Mouse (Mus musculus) erythroid progenitor cell, adult 5-6 weeks (primary cell): Measurements from ENCODE around the gene Nol10. TPM values are rescaled to one million over a fixed set of nuclear protein-coding genes. Genes with fewer than 3 reads are reported as not detected.

ENCODE experiments used
- ATAC-seq: replicated peaks from 2 replicates; pipeline ENCODE4 v1.8.0; 2016; ENCODE audit warnings: moderate number of reproducible peaks, mild to moderate bottlenecking, moderate TSS enrichment, inconsistent platforms; ENCODE audit not compliant: poor library complexity, low FRiP score, severe bottlenecking
- total RNA-seq, 2 experiments: library from RNA; stranded (forward) in 1 of 2; stranded (reverse) in 1 of 2; fragments of 150-400 nt in 1 of 2; fragments of 186-747, 209-891 nt in 1 of 2; gene quantifications; 2 replicates each; pipeline versions ENCODE4 v1.2.3 to v1.2.4; 2015 to 2017; ENCODE audit warnings: low replicate concordance in 2 of 2

Gene Nol10
- total RNA-seq, 2 experiments from 2014 or later = 3.1 to 4.2 TPM

DNA sequence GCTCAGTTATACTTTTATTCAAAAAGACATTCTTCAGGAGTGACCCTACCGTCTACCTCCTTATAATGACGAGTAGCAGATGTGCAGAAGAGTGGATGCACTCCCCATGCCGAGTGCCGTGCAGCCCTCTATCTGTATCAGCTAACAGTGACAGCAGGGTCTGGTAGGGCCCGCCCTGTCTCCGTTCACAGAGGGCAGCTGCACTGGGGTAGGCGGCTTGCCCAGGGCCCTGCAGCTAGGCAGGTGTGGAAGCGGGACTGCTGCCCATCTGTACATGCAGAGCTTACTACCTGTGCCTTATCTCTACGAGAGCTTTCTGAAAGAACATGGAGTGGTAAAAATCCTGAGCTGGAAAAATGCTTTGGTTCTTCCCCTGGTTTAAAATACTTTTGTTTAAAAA lies 11.8 kb downstream of the Nol10 start:
- no peak for ATAC-seq

DNA sequence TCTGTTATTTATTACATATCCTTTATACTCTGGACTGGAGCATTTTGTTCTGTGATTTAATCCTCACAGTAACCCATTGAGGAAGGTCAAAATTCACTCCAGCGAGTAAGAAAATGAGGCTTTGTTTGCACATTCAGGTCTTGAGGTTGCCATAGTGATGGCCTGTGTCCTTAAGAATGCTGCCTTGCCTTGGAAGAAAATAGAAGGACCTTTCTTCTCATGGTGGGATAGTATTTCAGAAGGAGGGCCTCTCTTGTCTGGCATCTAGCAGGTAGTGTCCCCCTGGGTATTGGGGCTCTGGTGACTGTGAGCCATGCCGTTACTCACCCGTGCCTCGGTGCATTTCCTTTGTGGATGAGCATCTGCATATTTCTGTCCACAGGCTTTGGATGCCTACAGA lies 12.4 kb downstream of the Nol10 start:
- ATAC-seq = no peak

DNA sequence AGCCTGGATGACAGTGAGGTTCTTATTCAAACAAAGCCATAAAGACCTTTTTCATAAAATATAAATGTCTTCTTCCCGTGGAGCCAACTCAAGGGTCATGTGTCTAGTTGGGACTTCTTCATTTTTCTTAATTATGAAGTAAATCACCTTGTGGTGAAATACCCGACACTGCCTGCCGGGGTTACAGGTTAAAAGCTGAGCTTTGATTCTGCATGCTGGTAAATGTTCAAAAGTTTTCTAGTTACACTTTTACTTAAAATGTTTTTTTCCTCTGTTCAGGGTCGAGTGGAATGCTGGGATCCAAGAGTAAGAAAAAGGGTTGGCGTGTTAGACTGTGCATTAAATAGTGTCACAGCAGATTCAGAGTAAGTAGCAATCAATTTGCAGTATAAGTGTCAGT lies 14.1 kb downstream of the Nol10 start:
- ATAC-seq = no peak

DNA sequence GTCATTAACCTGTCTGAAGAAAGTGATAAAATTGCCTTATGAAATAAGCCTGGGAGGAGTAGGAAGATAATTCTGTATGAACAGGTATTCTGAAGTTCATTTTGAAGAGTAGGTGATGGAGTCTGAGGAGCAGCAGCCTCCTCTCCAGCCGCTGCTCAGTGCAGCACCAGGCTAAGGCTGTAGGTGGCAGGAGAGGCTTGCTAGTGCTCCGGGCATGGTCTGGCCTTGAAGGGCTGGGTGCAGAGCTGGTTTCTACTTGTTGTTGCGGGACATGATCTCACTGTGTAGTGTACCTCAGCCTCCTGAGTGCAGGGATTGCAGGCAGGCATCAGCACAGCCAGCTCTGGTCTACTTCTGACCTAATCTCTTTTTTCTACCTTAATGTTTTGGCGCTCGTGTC lies 18.7 kb downstream of the Nol10 start:
- peak; percentile 75 for ATAC-seq

DNA sequence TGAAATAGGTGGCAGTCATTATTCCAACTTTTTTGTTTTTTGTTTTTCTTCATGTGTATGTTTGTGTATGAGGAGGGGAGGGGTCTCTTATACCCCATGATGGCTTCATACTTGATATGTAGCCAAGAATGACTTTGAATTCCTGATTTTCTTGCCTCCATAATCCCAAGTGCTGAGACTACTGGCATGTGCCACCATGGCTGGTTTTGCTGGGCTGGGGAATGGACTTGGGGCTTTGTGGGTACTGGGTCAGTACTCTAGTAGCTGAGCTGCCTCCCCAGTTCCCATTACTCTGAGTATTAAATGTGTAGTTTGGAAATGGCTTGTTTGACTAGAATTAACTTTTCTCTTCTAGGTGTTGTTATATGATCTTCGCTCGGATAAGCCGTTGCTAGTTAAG lies 20.9 kb downstream of the Nol10 start:
- no peak for ATAC-seq

DNA sequence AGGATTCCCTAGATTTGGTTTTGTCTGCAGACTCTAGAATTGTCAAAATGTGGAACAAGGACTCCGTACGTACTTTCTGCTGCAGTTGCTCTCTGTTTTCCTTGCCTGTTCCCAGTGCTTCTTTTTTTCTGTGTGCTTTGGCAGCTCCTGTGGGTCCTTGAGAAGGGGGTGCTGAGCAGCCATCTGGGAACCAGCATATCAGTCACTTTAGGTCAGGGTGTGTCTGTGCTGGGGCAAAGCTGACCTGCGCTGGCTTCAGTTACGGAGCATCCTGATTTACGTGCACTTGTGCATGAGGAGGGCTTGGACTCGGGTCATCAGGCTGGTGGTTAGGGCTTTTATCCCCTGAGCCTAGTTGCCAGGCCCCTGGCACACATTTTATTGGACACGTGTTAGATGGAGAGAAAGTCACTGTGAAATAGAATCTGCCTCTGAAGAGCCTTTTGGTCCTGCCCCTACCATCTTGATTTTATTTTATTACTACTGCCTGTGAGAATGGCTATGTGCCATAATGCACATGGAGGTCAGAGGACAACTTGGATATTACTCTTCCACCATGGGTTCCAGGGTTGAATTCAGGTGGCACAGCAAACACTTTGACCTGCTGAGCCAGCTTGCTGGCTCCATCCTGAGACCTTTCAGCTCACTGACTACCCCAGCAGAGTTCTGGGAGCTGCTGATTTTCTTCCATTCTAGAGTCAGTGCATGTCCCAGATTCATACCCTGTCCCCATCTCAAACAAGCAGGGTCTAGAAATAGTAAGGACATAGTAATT lies 21.5 kb downstream of the Nol10 start:
- no peak for ATAC-seq

- no peak for ATAC-seq
These were observed 23.5 kb downstream of the Nol10 start for GRCm38 (mm10) chr12:17371589-17372235.

GRCm38 (mm10) chr12:17372696-17373095 lies 24.4 kb downstream of the Nol10 start:
- ATAC-seq = no peak

- no peak for ATAC-seq
These were observed 25.3 kb downstream of the Nol10 start for GRCm38 (mm10) chr12:17373470-17373975.

DNA sequence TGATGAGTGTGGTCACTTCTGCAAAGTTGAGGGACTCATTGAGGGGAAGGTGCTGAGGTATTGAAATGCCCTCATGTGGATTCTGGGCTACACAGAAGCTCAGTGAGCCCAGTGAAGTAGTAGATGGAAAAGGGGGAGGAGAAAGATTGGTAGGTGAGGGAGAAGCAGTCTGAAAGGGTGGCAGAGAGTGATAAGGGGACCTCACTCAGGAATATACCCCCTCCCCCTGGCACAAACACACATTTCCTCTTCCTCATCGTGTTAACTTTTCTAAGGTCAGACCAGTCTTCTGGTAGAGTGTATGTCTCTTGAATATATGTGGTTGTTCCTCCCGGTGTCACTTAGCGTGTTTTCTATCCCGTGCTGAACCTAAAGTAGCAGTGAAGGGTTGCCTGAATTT lies 27.0 kb downstream of the Nol10 start:
- no peak for ATAC-seq

DNA sequence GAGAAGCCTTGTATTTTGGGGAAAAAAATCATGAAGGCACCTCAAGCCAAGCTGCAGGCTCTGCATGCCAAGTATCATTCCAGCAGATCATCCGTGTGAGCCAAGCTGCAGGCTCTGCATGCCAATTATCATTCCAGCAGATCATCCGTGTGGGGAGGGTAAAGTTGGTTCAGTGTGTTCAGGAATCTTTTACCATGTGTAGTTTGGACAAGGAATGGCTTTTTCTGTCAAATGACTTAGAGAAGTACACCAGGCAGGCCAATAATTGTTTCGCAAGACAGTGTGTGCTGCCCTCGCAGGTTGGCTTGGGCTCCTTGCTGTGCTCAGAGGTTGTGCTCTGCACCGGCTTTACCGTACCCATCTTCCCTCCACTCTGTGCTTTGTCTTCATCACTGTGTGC lies 28.3 kb downstream of the Nol10 start:
- ATAC-seq = no peak

DNA sequence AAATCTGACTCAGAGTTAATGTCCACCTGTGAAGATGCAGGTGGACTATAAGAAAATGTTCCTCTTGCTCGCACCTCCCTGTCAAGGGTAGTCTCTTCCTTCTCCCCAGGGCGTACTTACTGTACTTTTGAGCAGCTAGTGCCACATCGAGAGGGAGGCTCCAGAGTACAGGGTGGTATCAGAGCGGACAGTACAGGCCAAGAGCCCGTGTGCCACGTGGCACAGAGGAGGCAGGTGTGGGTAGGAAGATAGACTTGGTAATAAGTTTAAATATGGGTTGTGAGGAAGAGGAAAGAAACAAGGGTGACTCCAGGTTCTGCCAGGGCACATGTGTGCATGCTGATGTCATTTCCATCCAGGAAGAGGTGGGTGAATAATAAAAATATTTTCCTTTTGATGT lies 32.7 kb downstream of the Nol10 start:
- ATAC-seq = no peak

DNA sequence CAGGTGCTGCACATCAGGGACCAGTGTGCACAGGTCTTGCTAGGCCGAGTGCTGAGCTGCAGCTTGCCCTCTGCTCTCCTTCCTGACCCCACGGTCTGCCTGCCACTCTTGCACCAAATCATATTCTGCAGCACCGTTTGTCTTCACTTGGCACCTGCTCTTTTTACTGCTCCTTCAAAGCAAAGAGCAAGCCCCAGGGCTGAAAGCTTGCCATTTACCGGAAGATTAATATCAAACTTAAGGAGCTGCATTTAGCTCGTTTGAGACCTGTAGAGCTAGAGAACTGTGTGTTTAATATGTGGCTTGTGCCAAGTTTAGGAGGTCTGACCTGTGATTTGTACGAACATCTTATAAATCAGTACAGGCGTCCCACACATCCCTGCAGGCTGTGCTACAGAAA lies 34.5 kb downstream of the Nol10 start:
- no peak for ATAC-seq

DNA sequence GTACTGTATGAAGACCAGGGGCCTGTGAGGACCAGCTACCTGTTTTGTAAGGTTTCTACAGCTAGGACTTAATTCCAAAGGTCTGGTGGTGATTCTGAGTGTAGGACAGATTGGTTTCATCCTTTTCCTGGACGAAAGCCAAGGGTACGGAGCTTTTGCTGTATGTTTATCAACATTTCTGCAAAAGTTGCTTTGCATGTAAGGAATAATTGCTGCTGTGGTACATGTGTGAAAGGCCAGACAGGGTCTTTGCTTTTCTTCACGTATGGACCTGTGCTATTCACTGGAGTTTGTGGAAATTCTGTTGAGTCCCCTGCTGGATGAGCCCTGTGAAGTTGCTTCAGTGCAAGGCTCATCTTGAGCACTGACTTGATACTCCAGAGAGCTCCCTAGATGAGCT lies 38.6 kb downstream of the Nol10 start:
- ATAC-seq = no peak

GRCm38 (mm10) chr12:17387332-17388135 lies 39.3 kb downstream of the Nol10 start:
- no peak for ATAC-seq

DNA sequence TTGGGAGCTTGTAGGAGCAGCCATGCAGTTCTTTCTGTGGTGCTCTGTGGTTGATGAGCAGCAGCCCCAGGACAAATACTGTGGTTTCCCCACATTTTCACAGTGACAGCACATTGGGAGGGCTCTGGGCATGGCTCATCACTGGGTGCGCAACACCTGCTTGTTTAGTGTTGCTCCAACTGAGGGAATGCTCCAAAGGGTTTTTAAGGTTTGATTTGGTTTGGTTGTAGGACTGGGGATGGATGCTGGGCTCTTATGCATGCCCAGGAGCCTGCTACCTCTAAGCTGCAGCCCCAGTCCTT lies 39.8 kb downstream of the Nol10 start:
- no peak for ATAC-seq

DNA sequence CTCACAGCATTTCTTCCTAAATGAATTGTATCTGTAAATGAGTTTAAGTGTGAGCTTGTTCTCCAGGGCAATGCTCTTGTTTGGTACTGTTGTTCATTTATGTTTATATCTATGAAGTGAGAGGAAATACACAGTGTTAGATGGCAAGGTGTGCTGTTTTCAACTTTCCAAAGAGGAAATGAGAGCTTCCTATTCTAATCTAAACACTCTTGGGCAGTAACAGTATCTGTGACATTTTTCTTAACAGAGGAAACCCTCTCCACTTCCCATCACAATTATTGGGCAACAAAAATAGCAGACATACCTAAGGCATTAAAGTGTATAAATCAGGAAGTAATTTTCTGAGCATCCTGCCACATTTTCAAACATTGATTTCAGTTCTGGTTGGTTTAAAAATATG lies 41.8 kb downstream of the Nol10 start:
- no peak for ATAC-seq

DNA sequence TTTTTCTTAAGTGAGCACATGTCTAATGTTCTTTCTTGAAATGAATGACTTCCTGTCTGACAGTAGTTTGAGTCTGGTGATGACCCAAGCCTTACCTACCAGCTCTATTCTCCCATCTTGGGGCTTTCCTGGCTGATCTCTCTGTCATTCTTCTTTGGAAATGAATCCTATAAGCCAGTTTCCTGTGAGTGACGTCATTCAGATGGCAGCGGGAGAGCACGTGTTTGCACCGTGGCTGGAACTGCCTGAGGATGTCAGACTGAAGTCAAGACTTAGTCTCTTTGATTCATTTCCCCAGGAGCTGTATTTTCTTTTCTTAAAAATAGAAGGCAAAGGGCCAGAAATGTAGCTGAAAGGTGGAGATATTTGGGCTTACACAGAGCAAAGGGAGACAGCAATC lies 42.3 kb downstream of the Nol10 start:
- no peak for ATAC-seq

GRCm38 (mm10) chr12:17393148-17393547 lies 44.9 kb downstream of the Nol10 start:
- no peak for ATAC-seq

GRCm38 (mm10) chr12:17397150-17397549 lies 48.9 kb downstream of the Nol10 start:
- no peak for ATAC-seq

DNA sequence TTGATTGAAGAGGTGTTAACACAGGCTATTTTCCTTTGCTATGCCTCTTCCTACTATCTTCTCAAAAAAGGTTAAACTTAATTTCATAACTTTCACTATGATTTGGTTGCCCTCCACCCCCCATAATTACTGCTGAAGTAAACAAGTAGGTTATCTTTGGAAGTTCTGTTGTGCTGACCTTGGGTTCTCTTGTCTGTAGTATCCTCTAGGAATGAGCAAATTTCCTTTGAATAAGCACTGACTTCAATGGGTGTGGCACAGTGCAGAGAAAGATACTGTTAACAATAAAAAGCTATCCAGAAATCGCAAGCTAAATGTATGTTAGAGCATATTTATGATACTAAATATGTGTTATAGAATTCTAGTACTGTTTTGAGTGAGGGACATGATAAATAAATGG lies 53.2 kb downstream of the Nol10 start:
- ATAC-seq = no peak
